ENCODE assay signal across 8 mouse cellular contexts in the genomic region with DNA sequence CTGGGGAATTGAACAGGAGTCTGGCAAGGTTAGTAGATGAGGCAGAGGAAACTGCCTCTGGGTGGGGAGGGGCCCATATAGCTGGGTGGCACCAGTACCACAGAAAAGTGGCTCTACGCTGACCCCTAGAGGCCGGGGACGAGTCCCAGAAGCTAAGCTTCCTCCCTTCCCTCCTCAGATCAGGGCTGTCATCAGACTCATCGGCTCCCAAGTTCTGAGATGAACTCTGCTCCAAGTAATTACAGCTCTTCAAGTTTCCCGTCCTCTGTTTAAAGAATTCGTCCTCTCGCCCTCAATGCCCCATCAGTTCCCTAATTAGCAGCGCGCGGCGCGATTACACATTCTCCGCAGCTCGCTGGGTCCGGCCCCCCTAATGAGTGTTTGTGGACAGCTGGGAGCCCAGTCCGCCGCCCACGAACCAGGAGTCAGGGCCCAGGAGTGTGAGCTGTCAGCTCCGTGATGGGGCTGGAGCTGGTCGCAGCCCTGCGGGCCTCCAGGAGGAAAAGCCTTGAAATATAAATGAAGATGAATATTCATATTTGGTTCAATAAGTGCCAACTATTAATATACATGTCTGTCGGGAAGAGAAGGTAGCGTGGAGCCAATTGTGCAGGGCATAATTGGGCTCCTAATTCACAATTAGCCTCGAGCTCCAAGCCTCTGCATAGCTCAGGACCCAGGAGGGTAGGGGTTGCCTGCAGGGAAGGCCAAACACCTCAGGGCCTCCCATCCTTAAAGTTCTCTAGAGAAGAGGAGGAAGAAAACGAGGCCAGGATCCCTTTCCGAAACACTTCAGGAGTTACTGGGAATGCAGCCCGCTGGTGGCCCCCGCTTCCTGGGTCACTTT.
A peak's percentile ranks its signal among the peaks of the same experiment; 100 is the strongest.
DNase-seq lines count a peak whose midpoint lies in the region; ATAC-seq and TF ChIP-seq lines count a peak whose summit lies in the region.

No protein-coding gene starts in this region.

- peak; percentile 5 for DNase-seq in c-Kit-positive CD71-positive TER-119-negative erythroid progenitor cells, embryonic 14.5 days (ENCODE audit: low read depth)
- peak; percentile 55 for DNase-seq in hindbrain, embryonic 10.5 days (ENCODE audit: low spot score)
- DNase-seq in layer of hippocampus, adult 9-10 months (ENCODE audit: low spot score) = peak; percentile 36
- DNase-seq in lung, postnatal 14 days = peak; percentile 69
- DNase-seq in retina, postnatal 7 days (ENCODE audit: low read depth, low spot score) = peak; percentile 45
- peak; percentile 62 for DNase-seq in thymus, postnatal 36 days

- H3K36me3 ChIP-seq in ES-Bruce4 (ENCODE audit: control insufficient read depth, insufficient read depth, low read length, poor library complexity, severe bottlenecking) = no peaks in the 10 kb centered on the region
- no peaks in the 10 kb centered on the region for H3K36me3 ChIP-seq in forebrain, embryonic 13.5 days (ENCODE audit: poor library complexity, severe bottlenecking)
- H3K36me3 ChIP-seq in hindbrain, embryonic 10.5 days = no peaks in the 10 kb centered on the region

- H3K9me3 ChIP-seq in ES-Bruce4 (replicated peaks; ENCODE audit: control insufficient read depth, insufficient read depth, low read length, poor library complexity, severe bottlenecking) = no peaks in the 10 kb centered on the region
- no peaks in the 10 kb centered on the region for H3K9me3 ChIP-seq in forebrain, embryonic 13.5 days (replicated peaks)
- H3K9me3 ChIP-seq in hindbrain, embryonic 10.5 days = no peaks in the 10 kb centered on the region

- H3K4me1 ChIP-seq in ES-Bruce4 (ENCODE audit: control insufficient read depth, insufficient read depth, low read length) = no peaks in the 10 kb centered on the region
- peaks cover 15% of the 10 kb centered on the region for H3K4me1 ChIP-seq in forebrain, embryonic 13.5 days
- peaks cover 25% of the 10 kb centered on the region for H3K4me1 ChIP-seq in hindbrain, embryonic 10.5 days (replicated peaks)

- no peak for TF ChIP-seq POLR2A in ES-Bruce4 (IDR thresholded peaks at IDR 0.05; ENCODE audit: insufficient read depth, low read length)

- H3K27me3 ChIP-seq in ES-Bruce4 (ENCODE audit: control insufficient read depth, insufficient read depth, low read length, poor library complexity, severe bottlenecking) = no peaks in the 10 kb centered on the region
- H3K27me3 ChIP-seq in forebrain, embryonic 13.5 days = peaks cover 42% of the 10 kb centered on the region
- H3K27me3 ChIP-seq in hindbrain, embryonic 10.5 days (ENCODE audit: insufficient read depth, poor library complexity, severe bottlenecking) = peaks cover 9% of the 10 kb centered on the region; the same call in 1 of the 2 replicates

- TF ChIP-seq EP300 in ES-Bruce4 (IDR thresholded peaks at IDR 0.05; ENCODE audit: insufficient read depth, low read depth, low read length) = no peak

- peak overlapping the region; percentile 36 for H3K4me2 ChIP-seq in forebrain, embryonic 13.5 days

- TF ChIP-seq CTCF in ES-Bruce4 (IDR thresholded peaks at IDR 0.05; ENCODE audit: low read depth, low read length) = peak; percentile 67

- WGBS in forebrain, embryonic 13.5 days = 11% methylated on average over 28 of the region's 28 CpGs
- WGBS in hindbrain, embryonic 10.5 days = 22% methylated on average over 28 of the region's 28 CpGs

- H3K9ac ChIP-seq in ES-Bruce4 (ENCODE audit: low read depth, poor library complexity, severe bottlenecking) = no peak overlapping the region
- H3K9ac ChIP-seq in forebrain, embryonic 13.5 days = no peak overlapping the region

- no peak overlapping the region for H3K4me3 ChIP-seq in ES-Bruce4 (ENCODE audit: low read depth, low read length)
- no peak overlapping the region; the same call in 1 of the 2 replicates for H3K4me3 ChIP-seq in forebrain, embryonic 13.5 days
- H3K4me3 ChIP-seq in hindbrain, embryonic 10.5 days = peak overlapping the region; percentile 36

- no peak overlapping the region for H3K27ac ChIP-seq in ES-Bruce4 (ENCODE audit: insufficient read depth, low read length)
- H3K27ac ChIP-seq in forebrain, embryonic 13.5 days = no peak overlapping the region
- H3K27ac ChIP-seq in hindbrain, embryonic 10.5 days = peak overlapping the region; percentile 41; the same call in 1 of the 2 replicates

- peak; percentile 89 for ATAC-seq in forebrain, embryonic 13.5 days

Comparison
In these comparisons a context has a peak if more than half of its experiments do, and no peak if none do; other contexts are left out.
1. DNase-seq: peak in every context shown above with its lines; median percentile 69 in lung, postnatal 14 days; 62 in thymus, postnatal 36 days; 55 in hindbrain, embryonic 10.5 days; 45 in retina, postnatal 7 days; 36 in layer of hippocampus, adult 9-10 months; 5 in c-Kit-positive CD71-positive TER-119-negative erythroid progenitor cells, embryonic 14.5 days.